Mouse (Mus musculus) intestine, embryonic 15.5 days (tissue): ENCODE results near the gene Gpr162. TPM values are rescaled to one million over a fixed set of nuclear protein-coding genes. Genes with fewer than 3 reads are reported as not detected.
"Not testable (repeated sequence)": the region's sequence is repeated elsewhere in the genome, so short reads cannot be mapped to it uniquely, and the experiment has no call there.

Source experiments
- ATAC-seq: fragments of 200-750 bp; cut with Nextera tagmentation; 2 replicates; pipeline ENCODE4 v1.8.0; 2017; ENCODE audit warnings: moderate TSS enrichment, moderate library complexity
- H3K27ac ChIP-seq: fragments of 300-500 bp; sonication (generic); 2 replicates; pipeline ENCODE4 v1.5.1; 2015; ENCODE audit warnings: mild to moderate bottlenecking, inconsistent platforms
- H3K27me3 ChIP-seq: fragments of 300-500 bp; sonication (generic); replicated peaks from 2 replicates; pipeline ENCODE4 v1.6.1; 2015; ENCODE audit warnings: inconsistent platforms
- H3K36me3 ChIP-seq: fragments of 300-500 bp; sonication (generic); 2 replicates; pipeline ENCODE4 v1.6.1; 2015; ENCODE audit warnings: inconsistent platforms
- H3K4me1 ChIP-seq: fragments of 300-500 bp; sonication (generic); replicated peaks from 2 replicates; pipeline ENCODE4 v1.6.1; 2015; ENCODE audit warnings: inconsistent platforms
- H3K4me2 ChIP-seq: fragments of 300-500 bp; sonication (generic); replicated peaks from 2 replicates; pipeline ENCODE4 v1.6.1; 2015; ENCODE audit warnings: mild to moderate bottlenecking, inconsistent platforms
- H3K4me3 ChIP-seq: fragments of 300-500 bp; sonication (generic); replicated peaks from 2 replicates; pipeline ENCODE4 v1.5.1; 2015; ENCODE audit warnings: inconsistent platforms
- H3K9ac ChIP-seq: fragments of 300-500 bp; sonication (generic); 2 replicates; pipeline ENCODE4 v1.6.1; 2015; ENCODE audit warnings: inconsistent platforms
- H3K9me3 ChIP-seq: fragments of 300-500 bp; sonication (generic); 2 replicates; pipeline ENCODE4 v1.6.1; 2016; ENCODE audit warnings: inconsistent platforms
- WGBS: fragments of 180-500 bp; shearing (Covaris S2); methylation state at CpG from one replicate; pipeline ENCODE4 v1.1.7; 2015; 5-methylcytosine and 5-hydroxymethylcytosine counted together
- polyA plus RNA-seq: library from polyadenylated mRNA; unstranded; fragments of >200 nt; fragmentation: Nextera tagmentation; extraction: Ambion mirVana; gene quantifications from 2 replicates; pipeline ENCODE4 v1.2.1, GENCODE M21; 2015

Gene Gpr162
- polyA plus RNA-seq, 1 experiment from 2014 or later = 0.99 TPM

GRCm38 (mm10) chr6:124900056-124900800, 36.4 kb upstream of the Gpr162 start:
- H3K9me3 ChIP-seq = no peaks in the 10 kb centered on the region
- no peaks in the 10 kb centered on the region for H3K36me3 ChIP-seq
- no peak overlapping the region for H3K4me3 ChIP-seq
- no peak overlapping the region for H3K4me2 ChIP-seq
- H3K27ac ChIP-seq = no peak overlapping the region
- H3K27me3 ChIP-seq = no peaks in the 10 kb centered on the region
- peaks cover 8% of the 10 kb centered on the region for H3K4me1 ChIP-seq
- WGBS = 64% methylated on average over 8 of the region's 8 CpGs
- no peak for ATAC-seq
- H3K9ac ChIP-seq = no peak overlapping the region

GRCm38 (mm10) chr6:124898359-124898758, 34.6 kb upstream of the Gpr162 start:
- no peak for ATAC-seq
- H3K27me3 ChIP-seq = no peaks in the 10 kb centered on the region
- no peak overlapping the region for H3K4me3 ChIP-seq
- H3K4me1 ChIP-seq = no peaks in the 10 kb centered on the region
- no peaks in the 10 kb centered on the region for H3K9me3 ChIP-seq
- no peaks in the 10 kb centered on the region for H3K36me3 ChIP-seq
- H3K27ac ChIP-seq = no peak overlapping the region
- 49% methylated on average over 3 of the region's 3 CpGs for WGBS
- no peak overlapping the region for H3K9ac ChIP-seq
- H3K4me2 ChIP-seq = no peak overlapping the region

- H3K36me3 ChIP-seq, H3K27ac ChIP-seq, H3K4me3 ChIP-seq, H3K4me1 ChIP-seq, H3K27me3 ChIP-seq, H3K4me2 ChIP-seq, ATAC-seq, H3K9ac ChIP-seq, H3K9me3 ChIP-seq: not testable (repeated sequence)
- 91% methylated on average over 2 of the region's 2 CpGs for WGBS
Observed at GRCm38 (mm10) chr6:124894113-124894512, 30.3 kb upstream of the Gpr162 start.

GRCm38 (mm10) chr6:124890997-124891396, 27.2 kb upstream of the Gpr162 start:
- WGBS = 62% methylated on average over 6 of the region's 6 CpGs

GRCm38 (mm10) chr6:124888555-124889125, 24.9 kb upstream of the Gpr162 start:
- Histone ChIP-seq H3K9me3 (no peaks in the 10 kb centered on the region), H3K4me2 (no peak overlapping the region), H3K4me3 (no peak overlapping the region), H3K9ac (no peak overlapping the region), H3K27ac (no peak overlapping the region), H3K27me3 (no peaks in the 10 kb centered on the region), H3K4me1 (no peaks in the 10 kb centered on the region), H3K36me3 (no peaks in the 10 kb centered on the region)
- no peak for ATAC-seq
- 91% methylated on average over 6 of the region's 6 CpGs for WGBS

More at GRCm38 (mm10) chr6:124890997-124891396, 27.2 kb upstream of the Gpr162 start:
- Histone ChIP-seq H3K4me1 (no peaks in the 10 kb centered on the region), H3K4me2 (no peak overlapping the region), H3K27me3 (no peaks in the 10 kb centered on the region), H3K4me3 (no peak overlapping the region), H3K27ac (no peak overlapping the region), H3K36me3 (no peaks in the 10 kb centered on the region), H3K9me3 (no peaks in the 10 kb centered on the region), H3K9ac (no peak overlapping the region)
- ATAC-seq = no peak

- Histone ChIP-seq H3K27me3 (no peaks in the 10 kb centered on the region), H3K9me3 (no peaks in the 10 kb centered on the region), H3K27ac (no peak within 1 kb of the TSS), H3K4me3 (no peak within 1 kb of the TSS), H3K4me1 (no peaks in the 10 kb centered on the region), H3K4me2 (no peak within 1 kb of the TSS), H3K9ac (no peak within 1 kb of the TSS), H3K36me3 (no peaks in the 10 kb centered on the region)
- WGBS = 71% methylated on average over 9 of the region's 9 CpGs
- ATAC-seq = no peak
Observed at GRCm38 (mm10) chr6:124887986-124888385, 24.2 kb upstream of the Gpr162 start, which contains the start of gene Cd4. Gene Cd4, minus strand, starts transcription at chr6:124888221.

- H3K27ac ChIP-seq = no peak overlapping the region
- no peaks in the 10 kb centered on the region for H3K27me3 ChIP-seq
- H3K9me3 ChIP-seq = no peaks in the 10 kb centered on the region
- H3K9ac ChIP-seq = no peak overlapping the region
- H3K4me2 ChIP-seq = no peak overlapping the region
- no peaks in the 10 kb centered on the region for H3K4me1 ChIP-seq
- WGBS = 88% methylated on average over 8 of the region's 8 CpGs
- ATAC-seq = no peak
- H3K36me3 ChIP-seq = no peaks in the 10 kb centered on the region
- no peak overlapping the region for H3K4me3 ChIP-seq
Observed at GRCm38 (mm10) chr6:124885956-124886381, 22.2 kb upstream of the Gpr162 start.

GRCm38 (mm10) chr6:124884714-124885500, 21.1 kb upstream of the Gpr162 start:
- Histone ChIP-seq H3K36me3 (no peaks in the 10 kb centered on the region), H3K27ac (no peak overlapping the region), H3K27me3 (no peaks in the 10 kb centered on the region), H3K9ac (no peak overlapping the region), H3K4me2 (no peak overlapping the region), H3K4me1 (no peaks in the 10 kb centered on the region), H3K9me3 (no peaks in the 10 kb centered on the region), H3K4me3 (no peak overlapping the region)
- ATAC-seq = no peak
- WGBS = 71% methylated on average over 10 of the region's 10 CpGs

- no peak overlapping the region for H3K4me3 ChIP-seq
Observed at GRCm38 (mm10) chr6:124883351-124883750, 19.6 kb upstream of the Gpr162 start.

GRCm38 (mm10) chr6:124881821-124882220, 18.0 kb upstream of the Gpr162 start:
- ATAC-seq = no peak
- no peaks in the 10 kb centered on the region for H3K9me3 ChIP-seq
- 90% methylated on average over 9 of the region's 9 CpGs for WGBS
- no peak overlapping the region for H3K9ac ChIP-seq
- H3K4me1 ChIP-seq = no peaks in the 10 kb centered on the region
- H3K4me2 ChIP-seq = no peak overlapping the region
- no peak overlapping the region for H3K27ac ChIP-seq
- H3K27me3 ChIP-seq = no peaks in the 10 kb centered on the region
- no peaks in the 10 kb centered on the region for H3K36me3 ChIP-seq
- H3K4me3 ChIP-seq = no peak overlapping the region

More at GRCm38 (mm10) chr6:124883351-124883750, 19.6 kb upstream of the Gpr162 start:
- WGBS = 81% methylated on average over 10 of the region's 10 CpGs
- H3K36me3 ChIP-seq = no peaks in the 10 kb centered on the region
- H3K9ac ChIP-seq = no peak overlapping the region
- H3K4me2 ChIP-seq = no peak overlapping the region
- no peaks in the 10 kb centered on the region for H3K4me1 ChIP-seq
- no peaks in the 10 kb centered on the region for H3K27me3 ChIP-seq
- no peaks in the 10 kb centered on the region for H3K9me3 ChIP-seq
- H3K27ac ChIP-seq = no peak overlapping the region
- no peak for ATAC-seq

- Histone ChIP-seq H3K27ac (no peak overlapping the region), H3K4me1 (no peaks in the 10 kb centered on the region), H3K4me3 (no peak overlapping the region), H3K36me3 (no peaks in the 10 kb centered on the region), H3K9me3 (no peaks in the 10 kb centered on the region), H3K4me2 (no peak overlapping the region), H3K27me3 (no peaks in the 10 kb centered on the region), H3K9ac (no peak overlapping the region)
- no peak for ATAC-seq
- 51% methylated on average over 6 of the region's 6 CpGs for WGBS
Observed at GRCm38 (mm10) chr6:124879390-124879789, 15.6 kb upstream of the Gpr162 start.

- no peak overlapping the region for H3K4me3 ChIP-seq
- H3K27ac ChIP-seq = no peak overlapping the region
- H3K4me2 ChIP-seq = no peak overlapping the region
- ATAC-seq = no peak
- WGBS = 48% methylated on average over 2 of the region's 3 CpGs
- no peaks in the 10 kb centered on the region for H3K36me3 ChIP-seq
- H3K9ac ChIP-seq = no peak overlapping the region
- H3K27me3 ChIP-seq = no peaks in the 10 kb centered on the region
- no peaks in the 10 kb centered on the region for H3K4me1 ChIP-seq
- no peaks in the 10 kb centered on the region for H3K9me3 ChIP-seq
Observed at GRCm38 (mm10) chr6:124874348-124874747, 10.6 kb upstream of the Gpr162 start.
